Mouse (Mus musculus): ENCODE results near the gene Rpl38. TPM values are rescaled to one million over a fixed set of nuclear protein-coding genes. Genes with fewer than 3 reads are reported as not detected.

The Rpl38 gene
- polyA plus RNA-seq, 1 experiment from 2014 or later: 754 TPM

DNA sequence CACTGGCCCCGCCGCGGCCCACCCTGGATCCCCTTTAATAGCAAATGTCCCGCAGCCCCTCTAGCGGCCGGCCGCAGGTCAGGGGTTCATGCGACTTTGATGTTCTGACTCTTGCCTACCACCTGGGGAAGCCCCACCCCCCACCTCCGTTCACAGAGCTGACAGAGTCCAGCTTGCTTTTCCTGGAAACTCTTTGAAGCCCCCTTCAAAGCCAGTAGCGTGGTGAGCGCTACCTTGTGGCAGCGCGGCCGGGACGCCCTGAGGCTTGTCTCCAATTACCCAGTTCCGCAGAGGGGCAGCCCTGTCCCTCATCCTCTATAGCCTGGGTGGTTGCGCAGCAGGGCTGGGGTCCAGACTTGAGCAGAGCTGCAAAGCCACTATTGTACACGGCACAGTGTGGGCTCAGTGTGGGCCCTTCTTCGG, 28.6 kb upstream of the Rpl38 start:
- 0 out of 2 replicates have a peak overlapping the region, but pooled peaks have one; percentile 24 for H3K9ac ChIP-seq
- H3K27ac ChIP-seq (replicated peaks): no peak overlapping the region
- H3K36me3 ChIP-seq: no peaks in the 10 kb centered on the region
- peak overlapping the region; percentile 45 for H3K4me2 ChIP-seq
- peaks cover 22% of the 10 kb centered on the region for H3K4me1 ChIP-seq
- ATAC-seq (ENCODE audit: extremely low read depth, insufficient number of reproducible peaks, low FRiP score, low TSS enrichment): no peak
- 9% methylated on average over 19 of the region's 19 CpGs for WGBS
- no peaks in the 10 kb centered on the region for H3K9me3 ChIP-seq
- peak overlapping the region; percentile 22; the same call in 1 of the 2 replicates for H3K4me3 ChIP-seq
- peaks cover 56% of the 10 kb centered on the region for H3K27me3 ChIP-seq (replicated peaks)

DNA sequence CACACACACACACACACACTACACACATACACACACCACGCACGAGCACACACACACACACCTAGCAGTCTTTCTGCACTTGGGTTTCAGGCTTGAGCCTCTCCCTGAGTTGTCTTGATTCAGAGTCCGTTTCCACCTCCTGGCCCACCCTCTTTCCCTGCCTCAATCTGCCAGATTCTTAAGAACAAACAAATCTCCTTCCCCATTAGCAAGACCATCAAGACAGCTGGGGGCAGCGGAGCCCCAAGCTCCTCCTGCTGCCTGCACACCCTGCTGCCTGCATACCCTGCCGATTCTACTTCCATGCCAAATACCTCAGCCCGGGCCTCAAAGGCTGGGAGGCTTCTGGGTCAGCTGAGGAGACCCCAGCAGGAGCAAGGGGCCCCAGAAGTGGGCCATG, 27.7 kb upstream of the Rpl38 start:
- Histone ChIP-seq H3K27me3 (replicated peaks) (peaks cover 51% of the 10 kb centered on the region), H3K27ac (replicated peaks) (no peak overlapping the region), H3K9ac (no peak overlapping the region), H3K9me3 (no peaks in the 10 kb centered on the region), H3K4me1 (peaks cover 17% of the 10 kb centered on the region), H3K4me3 (no peak overlapping the region), H3K4me2 (no peak overlapping the region), H3K36me3 (no peaks in the 10 kb centered on the region)
- ATAC-seq (ENCODE audit: extremely low read depth, insufficient number of reproducible peaks, low FRiP score, low TSS enrichment): no peak
- WGBS: 53% methylated on average over 6 of the region's 6 CpGs

DNA sequence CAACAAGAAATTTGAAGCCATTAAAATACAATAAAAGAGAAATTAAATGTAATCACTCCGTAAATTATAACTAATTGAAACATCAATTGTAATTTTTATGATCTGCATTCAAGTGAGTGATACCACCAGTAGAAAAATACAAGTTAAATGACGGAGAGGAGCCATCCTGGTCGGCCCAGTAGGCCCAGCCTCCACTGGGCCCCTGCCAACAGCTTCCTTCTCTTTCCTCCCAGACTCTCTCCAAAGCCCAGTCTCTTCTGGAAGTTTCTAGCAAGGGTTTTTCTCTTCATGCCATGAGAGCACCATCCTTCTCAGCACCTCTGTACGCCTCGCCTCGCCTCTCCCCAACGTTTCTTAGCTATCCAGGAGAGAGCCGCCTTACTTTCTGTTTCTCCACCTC, 27.2 kb upstream of the Rpl38 start:
- ATAC-seq (ENCODE audit: extremely low read depth, insufficient number of reproducible peaks, low FRiP score, low TSS enrichment): no peak
- Histone ChIP-seq H3K36me3 (no peaks in the 10 kb centered on the region), H3K4me3 (no peak overlapping the region), H3K27me3 (replicated peaks) (peaks cover 49% of the 10 kb centered on the region), H3K4me2 (no peak overlapping the region), H3K4me1 (peaks cover 12% of the 10 kb centered on the region), H3K9me3 (no peaks in the 10 kb centered on the region), H3K9ac (no peak overlapping the region), H3K27ac (replicated peaks) (no peak overlapping the region)
- WGBS: 79% methylated on average over 8 of the region's 8 CpGs

DNA sequence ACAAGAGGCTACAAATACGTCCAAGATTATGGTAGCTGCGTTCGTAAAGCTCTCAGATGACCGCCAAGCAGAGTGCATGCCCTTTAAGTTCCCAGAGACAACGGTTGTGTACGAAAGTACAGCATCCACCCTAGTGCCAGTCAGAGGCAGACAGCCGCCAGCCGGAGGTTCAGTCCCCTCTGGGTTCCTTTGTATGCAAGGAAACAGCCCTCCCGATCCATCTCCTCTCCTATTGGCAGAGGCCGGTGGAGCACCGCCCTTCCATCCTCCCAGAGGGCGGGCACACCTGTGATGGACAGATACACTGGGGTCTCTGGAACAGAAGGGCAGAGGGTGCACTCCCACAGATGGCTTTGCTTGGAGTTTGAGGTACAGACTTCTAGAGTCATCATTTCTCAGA, 26.1 kb upstream of the Rpl38 start:
- no peak for ATAC-seq (ENCODE audit: extremely low read depth, insufficient number of reproducible peaks, low FRiP score, low TSS enrichment)
- Histone ChIP-seq H3K9me3 (no peaks in the 10 kb centered on the region), H3K4me1 (peaks cover 7% of the 10 kb centered on the region), H3K9ac (no peak overlapping the region), H3K27me3 (replicated peaks) (peaks cover 42% of the 10 kb centered on the region), H3K36me3 (no peaks in the 10 kb centered on the region), H3K27ac (replicated peaks) (no peak overlapping the region), H3K4me3 (no peak overlapping the region), H3K4me2 (no peak overlapping the region)
- WGBS: 53% methylated on average over 12 of the region's 12 CpGs

DNA sequence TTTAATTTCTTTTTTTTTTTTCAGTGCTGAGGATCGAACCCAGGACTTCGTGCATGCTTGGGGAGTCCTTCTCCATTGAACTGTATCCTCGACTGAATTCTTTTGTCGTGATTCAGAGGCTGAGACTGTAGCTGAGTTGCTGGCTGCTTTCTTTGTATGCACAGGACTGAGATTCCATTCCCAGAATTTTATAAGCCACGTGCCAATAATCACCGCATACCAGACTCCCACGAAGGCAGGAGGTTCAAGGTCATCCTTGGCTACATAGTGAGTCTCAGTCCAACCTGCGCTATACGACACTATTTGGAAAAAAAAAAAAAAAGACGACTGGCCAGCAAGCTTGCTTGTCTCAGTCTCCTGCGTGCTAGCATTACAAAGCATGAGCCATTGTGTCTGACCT, 25.4 kb upstream of the Rpl38 start:
- no peak overlapping the region for H3K4me2 ChIP-seq
- WGBS: 67% methylated on average over 11 of the region's 11 CpGs
- no peak for ATAC-seq (ENCODE audit: extremely low read depth, insufficient number of reproducible peaks, low FRiP score, low TSS enrichment)

DNA sequence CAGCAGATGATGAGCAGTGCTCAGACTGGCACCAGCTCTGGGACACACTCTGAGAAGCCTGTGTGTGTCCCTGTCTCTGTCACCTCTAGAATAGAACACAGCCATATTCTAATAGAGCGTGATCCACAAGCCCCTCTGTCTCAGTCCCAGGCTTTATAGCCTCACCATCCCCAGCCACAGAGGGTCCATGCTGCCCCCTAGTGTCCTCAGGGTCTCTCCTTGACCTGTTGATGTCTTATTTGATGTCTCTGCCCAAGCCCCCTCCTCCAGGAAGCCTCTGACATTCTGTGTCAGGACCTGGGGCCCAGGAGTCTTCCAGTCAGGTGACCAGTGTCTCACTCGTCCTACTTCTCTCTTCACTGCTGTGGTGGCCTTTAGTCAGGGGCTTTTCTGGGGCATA, 24.2 kb upstream of the Rpl38 start:
- no peak overlapping the region for H3K4me2 ChIP-seq
- 48% methylated on average over 2 of the region's 2 CpGs for WGBS
- H3K27ac ChIP-seq (replicated peaks): no peak overlapping the region
- peaks cover 30% of the 10 kb centered on the region for H3K27me3 ChIP-seq (replicated peaks)
- H3K9me3 ChIP-seq: no peaks in the 10 kb centered on the region
- no peak overlapping the region for H3K4me3 ChIP-seq
- no peak overlapping the region for H3K9ac ChIP-seq
- H3K36me3 ChIP-seq: no peaks in the 10 kb centered on the region
- H3K4me1 ChIP-seq: peaks cover 7% of the 10 kb centered on the region
- ATAC-seq (ENCODE audit: extremely low read depth, insufficient number of reproducible peaks, low FRiP score, low TSS enrichment): no peak

More for the DNA sequence above, 25.4 kb upstream of the Rpl38 start:
- Histone ChIP-seq H3K9ac (no peak overlapping the region), H3K9me3 (no peaks in the 10 kb centered on the region), H3K4me1 (peaks cover 7% of the 10 kb centered on the region), H3K4me3 (no peak overlapping the region), H3K27me3 (replicated peaks) (peaks cover 35% of the 10 kb centered on the region), H3K27ac (replicated peaks) (no peak overlapping the region), H3K36me3 (no peaks in the 10 kb centered on the region)

DNA sequence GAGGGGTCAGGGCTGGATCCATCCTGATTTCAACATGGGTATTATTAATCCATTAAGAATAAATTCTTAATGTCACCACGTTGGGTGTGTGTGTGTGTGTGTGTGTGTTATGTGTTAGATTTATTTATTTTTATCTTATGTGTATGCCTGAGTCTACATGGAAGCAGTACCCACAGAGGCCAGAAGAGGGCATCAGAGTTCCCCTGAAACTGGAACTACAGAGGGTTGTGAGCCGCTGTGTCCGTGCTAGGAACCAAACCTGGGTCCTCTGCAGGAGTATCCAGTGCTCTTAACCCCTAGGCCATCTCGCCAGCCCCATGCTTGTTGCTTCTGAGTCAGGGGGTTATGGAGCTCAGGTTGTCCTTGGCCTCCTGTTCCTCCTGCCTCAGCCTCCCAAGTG, 18.8 kb upstream of the Rpl38 start:
- ATAC-seq (ENCODE audit: extremely low read depth, insufficient number of reproducible peaks, low FRiP score, low TSS enrichment): no peak
- H3K27me3 ChIP-seq (replicated peaks): peaks cover 24% of the 10 kb centered on the region
- WGBS: 54% methylated on average over 4 of the region's 4 CpGs
- no peaks in the 10 kb centered on the region for H3K36me3 ChIP-seq
- no peak overlapping the region for H3K4me2 ChIP-seq
- no peaks in the 10 kb centered on the region for H3K9me3 ChIP-seq
- H3K27ac ChIP-seq (replicated peaks): no peak overlapping the region
- H3K4me3 ChIP-seq: no peak overlapping the region
- no peaks in the 10 kb centered on the region for H3K4me1 ChIP-seq
- H3K9ac ChIP-seq: no peak overlapping the region

DNA sequence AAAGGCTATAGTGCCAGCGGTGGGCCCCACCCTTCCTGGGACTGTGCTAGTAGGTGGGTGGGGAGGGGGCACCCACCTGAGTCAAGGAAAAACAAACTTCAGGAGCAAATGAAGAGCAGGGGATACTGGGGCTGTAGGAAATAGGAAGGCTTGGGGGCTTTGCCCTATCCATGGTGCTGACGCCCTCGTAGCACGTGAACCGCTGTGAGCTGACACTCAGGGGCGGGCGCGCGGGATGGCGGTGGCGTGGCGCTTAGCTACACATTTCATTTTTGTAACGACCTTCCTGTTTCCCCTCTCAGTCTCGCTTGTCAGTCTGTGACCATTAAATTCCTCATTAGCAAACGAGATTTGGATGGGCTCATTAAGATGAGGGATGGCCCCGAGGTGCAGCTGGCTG, 15.8 kb upstream of the Rpl38 start:
- WGBS: 7% methylated on average over 16 of the region's 16 CpGs
- H3K4me3 ChIP-seq: no peak overlapping the region
- H3K4me2 ChIP-seq: no peak overlapping the region
- no peak for ATAC-seq (ENCODE audit: extremely low read depth, insufficient number of reproducible peaks, low FRiP score, low TSS enrichment)
- H3K27ac ChIP-seq (replicated peaks): no peak overlapping the region
- H3K27me3 ChIP-seq (replicated peaks): peaks cover 54% of the 10 kb centered on the region
- no peaks in the 10 kb centered on the region for H3K36me3 ChIP-seq
- H3K9ac ChIP-seq: no peak overlapping the region
- no peaks in the 10 kb centered on the region for H3K4me1 ChIP-seq
- no peaks in the 10 kb centered on the region for H3K9me3 ChIP-seq

- H3K4me1 ChIP-seq: no peaks in the 10 kb centered on the region
- H3K9ac ChIP-seq: no peak overlapping the region
- WGBS: 69% methylated on average over 6 of the region's 6 CpGs
- H3K9me3 ChIP-seq: no peaks in the 10 kb centered on the region
- no peak overlapping the region for H3K27ac ChIP-seq (replicated peaks)
- peaks cover 52% of the 10 kb centered on the region for H3K27me3 ChIP-seq (replicated peaks)
- no peak overlapping the region for H3K4me2 ChIP-seq
- H3K36me3 ChIP-seq: no peaks in the 10 kb centered on the region
- no peak overlapping the region for H3K4me3 ChIP-seq
- no peak for ATAC-seq (ENCODE audit: extremely low read depth, insufficient number of reproducible peaks, low FRiP score, low TSS enrichment)
Observed at GRCm38 (mm10) chr11:114653664-114654063, 14.7 kb upstream of the Rpl38 start.

GRCm38 (mm10) chr11:114654552-114654951, 13.8 kb upstream of the Rpl38 start:
- H3K9ac ChIP-seq: no peak overlapping the region
- H3K4me3 ChIP-seq: no peak overlapping the region

DNA sequence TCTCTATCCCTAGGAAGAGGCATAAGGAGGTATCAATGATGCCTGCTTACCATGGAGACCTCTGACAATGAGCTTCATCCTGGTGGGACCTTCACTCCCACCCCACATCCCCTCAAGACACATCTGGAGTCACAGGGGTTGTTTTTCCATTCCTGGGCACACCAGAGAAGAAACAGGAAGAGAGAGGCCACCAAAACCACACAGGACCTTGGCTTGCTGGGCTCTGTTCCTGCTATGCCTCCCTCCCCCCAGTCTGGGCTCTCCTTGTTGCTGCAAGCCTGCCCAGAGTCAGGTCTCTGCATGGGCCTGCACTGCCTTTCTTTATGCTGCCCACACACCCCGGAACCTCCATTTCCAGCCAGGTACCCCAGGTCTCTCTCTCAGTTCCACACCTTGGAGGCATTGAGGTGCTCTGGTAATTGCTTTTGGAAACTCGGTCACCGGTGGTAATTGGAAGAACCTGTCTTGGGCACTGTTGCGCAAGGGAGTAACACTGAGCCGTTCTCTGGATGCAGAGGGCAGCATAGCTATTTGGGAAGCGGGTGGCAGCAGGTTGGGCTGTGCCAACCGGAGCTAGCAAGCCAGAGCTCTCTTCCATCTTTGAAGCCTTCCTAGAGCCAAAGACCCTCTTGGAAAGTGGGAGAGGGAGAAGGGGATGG, 12.8 kb upstream of the Rpl38 start:
- ATAC-seq (ENCODE audit: extremely low read depth, insufficient number of reproducible peaks, low FRiP score, low TSS enrichment): no peak
- Histone ChIP-seq H3K27ac (replicated peaks) (no peak overlapping the region), H3K27me3 (replicated peaks) (peaks cover 51% of the 10 kb centered on the region), H3K4me1 (no peaks in the 10 kb centered on the region), H3K4me2 (no peak overlapping the region), H3K4me3 (no peak overlapping the region), H3K9me3 (no peaks in the 10 kb centered on the region), H3K36me3 (no peaks in the 10 kb centered on the region), H3K9ac (no peak overlapping the region)
- 69% methylated on average over 7 of the region's 7 CpGs for WGBS

More at GRCm38 (mm10) chr11:114654552-114654951, 13.8 kb upstream of the Rpl38 start:
- H3K9me3 ChIP-seq: no peaks in the 10 kb centered on the region
- no peak for ATAC-seq (ENCODE audit: extremely low read depth, insufficient number of reproducible peaks, low FRiP score, low TSS enrichment)
- H3K27ac ChIP-seq (replicated peaks): no peak overlapping the region
- H3K4me1 ChIP-seq: no peaks in the 10 kb centered on the region
- no peak overlapping the region for H3K4me2 ChIP-seq
- WGBS: 51% methylated on average over 5 of the region's 5 CpGs
- no peaks in the 10 kb centered on the region for H3K36me3 ChIP-seq
- H3K27me3 ChIP-seq (replicated peaks): peaks cover 51% of the 10 kb centered on the region

GRCm38 (mm10) chr11:114656994-114657644, 11.2 kb upstream of the Rpl38 start:
- Histone ChIP-seq H3K36me3 (no peaks in the 10 kb centered on the region), H3K4me3 (no peak overlapping the region), H3K27me3 (replicated peaks) (peaks cover 51% of the 10 kb centered on the region), H3K9ac (no peak overlapping the region), H3K9me3 (no peaks in the 10 kb centered on the region), H3K27ac (replicated peaks) (no peak overlapping the region), H3K4me1 (no peaks in the 10 kb centered on the region), H3K4me2 (no peak overlapping the region)
- WGBS: 42% methylated on average over 26 of the region's 27 CpGs
- ATAC-seq (ENCODE audit: extremely low read depth, insufficient number of reproducible peaks, low FRiP score, low TSS enrichment): no peak

All from heart, embryonic 13.5 days (tissue).